Mouse (Mus musculus) thymus, adult 2 months (tissue): Measurements from ENCODE around the gene Pcgf1.

Source experiments
- CTCF ChIP-seq: fragments of 200-500 bp; IDR thresholded peaks from 2 replicates; pipeline ENCODE4 v1.5.1; 2012; ENCODE audit warnings: mild to moderate bottlenecking, control low read depth, low read length, moderate library complexity, borderline replicate concordance; ENCODE audit not compliant: control insufficient read depth, poor library complexity, insufficient read depth; ENCODE audit errors: extremely low read depth
- POLR2A ChIP-seq: fragments of 200-500 bp; IDR thresholded peaks from 2 replicates; pipeline ENCODE4 v1.6.1; 2012; ENCODE audit warnings: mild to moderate bottlenecking, low read length, control low read depth, moderate library complexity; ENCODE audit not compliant: control insufficient read depth, poor library complexity, insufficient read depth; ENCODE audit errors: extremely low read depth

GRCm38 (mm10) chr6:83065995-83066394 lies 11.7 kb upstream of the Pcgf1 start:
- TF ChIP-seq CTCF: no peak
- no peak for TF ChIP-seq POLR2A
